Comparison of ENCODE assay signal across 8 mouse cellular contexts in genomic region chr10:117709930-117710603, GRCm38 (mm10). TPM values are rescaled to one million over a fixed set of nuclear protein-coding genes. Genes with fewer than 3 reads are reported as not detected.
DNase-seq lines count a peak whose midpoint lies in the region; ATAC-seq and TF ChIP-seq lines count a peak whose summit lies in the region.

No protein-coding gene starts in this region.

- peak overlapping the region; percentile 100 for H3K9ac ChIP-seq in forebrain, embryonic 13.5 days
- H3K9ac ChIP-seq in lung, embryonic 14.5 days: peak overlapping the region; percentile 99

- DNase-seq in heart, postnatal 14 days: peak; percentile 82 to 87
- peak; percentile 30 to 59 for DNase-seq in layer of hippocampus, adult 18-20 months (ENCODE audit: low spot score in 2 of 2)
- peak; percentile 81 for DNase-seq in lung, embryonic 14.5 days
- peak; percentile 67 to 75 for DNase-seq in thymus, adult 18-20 months

- intact Hi-C loops in heart, postnatal 14 days (cut with DNase I): no loop called here

- H3K27me3 ChIP-seq in E14TG2a.4 (ENCODE audit: insufficient read depth, low read length): no peaks in the 10 kb centered on the region
- no peaks in the 10 kb centered on the region for H3K27me3 ChIP-seq in forebrain, embryonic 13.5 days
- no peaks in the 10 kb centered on the region for H3K27me3 ChIP-seq in lung, embryonic 14.5 days (ENCODE audit: insufficient read depth, low read length)

- peak overlapping the region; percentile 99 for H3K27ac ChIP-seq in forebrain, embryonic 13.5 days
- H3K27ac ChIP-seq in lung, embryonic 14.5 days (ENCODE audit: low read depth): peak overlapping the region; percentile 96

- peak overlapping the region; percentile 68 for H3K4me2 ChIP-seq in forebrain, embryonic 13.5 days
- H3K4me2 ChIP-seq in lung, embryonic 14.5 days: peak overlapping the region; percentile 83

- H3K4me1 ChIP-seq in E14TG2a.4 (replicated peaks; ENCODE audit: low read depth, low read length): peaks cover 79% of the 10 kb centered on the region
- H3K4me1 ChIP-seq in forebrain, embryonic 13.5 days: peaks cover 23% of the 10 kb centered on the region
- no peaks in the 10 kb centered on the region for H3K4me1 ChIP-seq in lung, embryonic 14.5 days (ENCODE audit: insufficient read depth)

- peak; percentile 58 for ATAC-seq in cerebellum, adult (ENCODE audit: insufficient number of reproducible peaks, low FRiP score, low TSS enrichment)
- peak; percentile 80 for ATAC-seq in forebrain, embryonic 13.5 days
- ATAC-seq in lung, embryonic 14.5 days (ENCODE audit: insufficient read depth): peak; percentile 81
- peak; percentile 24; the same call in 1 of the 2 replicates for ATAC-seq in neutrophil, adult 5-6 weeks (ENCODE audit: extremely low read depth, insufficient number of reproducible peaks, low FRiP score, poor library complexity, severe bottlenecking)

- no peaks in the 10 kb centered on the region for H3K9me3 ChIP-seq in E14TG2a.4 (ENCODE audit: low read length)
- no peaks in the 10 kb centered on the region for H3K9me3 ChIP-seq in forebrain, embryonic 13.5 days (replicated peaks)
- H3K9me3 ChIP-seq in lung, embryonic 14.5 days (ENCODE audit: low read depth, low read length): no peaks in the 10 kb centered on the region

- TF ChIP-seq CTCF in E14TG2a.4 (conservative IDR thresholded peaks at IDR 0.05; ENCODE audit: low read length): no peak
- no peak for TF ChIP-seq CTCF in lung, embryonic 14.5 days (IDR thresholded peaks at IDR 0.05; ENCODE audit: low read depth)

- under 1% methylated on average over 49 of the region's 71 CpGs for WGBS in forebrain, embryonic 13.5 days
- WGBS in lung, embryonic 14.5 days: under 1% methylated on average over 69 of the region's 71 CpGs

- peaks cover 39% of the 10 kb centered on the region for H3K36me3 ChIP-seq in E14TG2a.4 (ENCODE audit: insufficient read depth, low read length)
- peaks cover 30% of the 10 kb centered on the region for H3K36me3 ChIP-seq in forebrain, embryonic 13.5 days (ENCODE audit: poor library complexity, severe bottlenecking)
- peaks cover 32% of the 10 kb centered on the region for H3K36me3 ChIP-seq in lung, embryonic 14.5 days (ENCODE audit: insufficient read depth)

- H3K4me3 ChIP-seq in E14TG2a.4 (replicated peaks; ENCODE audit: low read length): peak overlapping the region; percentile 98
- peak overlapping the region; percentile 90 for H3K4me3 ChIP-seq in forebrain, embryonic 13.5 days
- peak overlapping the region; percentile 80 for H3K4me3 ChIP-seq in lung, embryonic 14.5 days (ENCODE audit: low read depth, low read length)

RNA-seq across cellular contexts. Expression of gene Mdm2, which starts 0.5 kb away (rescaled TPM):
- 59.3 and 61.8 TPM in 2 replicates for polyA plus RNA-seq in forebrain, embryonic 13.5 days (2015; fragmentation: Nextera tagmentation; extraction: Ambion mirVana)
- total RNA-seq in heart, postnatal 14 days (2021): 10 to 100 TPM; 52.3 to 52.5 TPM
- 10 to 100 TPM; 54.3 to 61.9 TPM for total RNA-seq in layer of hippocampus, adult 18-20 months (2021)
- 49.1 and 50.5 TPM in 2 replicates for polyA plus RNA-seq in lung, embryonic 14.5 days (2014; fragmentation: Nextera tagmentation; extraction: Ambion mirVana)
- total RNA-seq in neutrophil, adult 5-6 weeks (2017): 159 and 173 TPM in 2 replicates

RNA-seq across cellular contexts. Expression of gene Slc35e3, which starts 36.1 kb away (rescaled TPM):
- 25.5 and 26.2 TPM in 2 replicates for polyA plus RNA-seq in forebrain, embryonic 13.5 days (2015; fragmentation: Nextera tagmentation; extraction: Ambion mirVana)
- total RNA-seq in heart, postnatal 14 days (2021): 1 to 10 TPM; 6.3 to 6.6 TPM
- 10 to 100 TPM; 31.1 to 32.5 TPM for total RNA-seq in layer of hippocampus, adult 18-20 months (2021)
- 16.4 and 16.7 TPM in 2 replicates for polyA plus RNA-seq in lung, embryonic 14.5 days (2014; fragmentation: Nextera tagmentation; extraction: Ambion mirVana)
- total RNA-seq in neutrophil, adult 5-6 weeks (2017): 13.2 and 15.1 TPM in 2 replicates

Comparison
In these comparisons a context has a peak if more than half of its experiments do, and no peak if none do; other contexts are left out.
1. Peak in every context shown above with its lines: DNase-seq, ATAC-seq, H3K4me3 ChIP-seq and H3K27ac ChIP-seq.
2. ATAC-seq: peak in every context shown above with its lines; median percentile 81 in lung, embryonic 14.5 days; 80 in forebrain, embryonic 13.5 days; 58 in cerebellum, adult; 24 in neutrophil, adult 5-6 weeks.